Mouse (Mus musculus): ENCODE data around the gene Msl1.

GRCm38 (mm10) chr11:98854659-98855058 lies 59.3 kb downstream of the Msl1 start:
- TF ChIP-seq CTCF (conservative IDR thresholded peaks at IDR 0.05; ENCODE audit: low read length) (no peak), NANOG (IDR thresholded peaks at IDR 0.05; ENCODE audit: borderline replicate concordance, low read length) (no peak)
